ENCODE assay signal across 30 mouse cellular contexts in the genomic region with DNA sequence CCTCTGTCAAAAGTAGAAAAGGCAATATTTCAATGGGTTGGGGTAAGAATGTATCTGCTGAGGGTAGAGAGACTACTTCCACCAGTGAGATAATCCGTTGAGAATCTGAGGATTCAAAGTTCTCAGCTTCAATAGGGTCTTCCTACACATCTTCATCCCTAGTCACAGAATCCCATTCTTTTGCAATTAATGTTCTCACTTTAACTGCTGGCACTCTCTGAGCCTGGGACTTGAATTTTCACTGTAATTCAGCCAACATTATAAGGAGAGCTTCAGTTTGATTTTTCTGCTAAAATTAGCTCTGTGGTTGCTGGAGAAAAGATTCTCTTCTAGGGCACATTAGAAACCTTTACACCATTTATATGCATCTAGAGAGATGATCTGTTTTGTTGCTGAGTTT.
"Had no signal": no experiment of that assay in that cellular context is flagged by ENCODE, and none has a peak within 500 bp of the region (broad histone marks: within the 10 kb centered on the region; RNA-seq: fewer than 3 reads in every experiment).

No protein-coding gene starts in this region.

- H3K9me3 ChIP-seq: limb, embryonic 10.5 days; limb, embryonic 12.5 days; limb, embryonic 13.5 days; limb, embryonic 15.5 days; liver, embryonic 12.5 days; liver, embryonic 13.5 days; liver, embryonic 15.5 days; lung, embryonic 15.5 days; megakaryocyte, embryonic 14.5 days; midbrain, embryonic 10.5 days; midbrain, embryonic 12.5 days; midbrain, embryonic 13.5 days; midbrain, embryonic 15.5 days had no signal

- H3K4me2 ChIP-seq: limb, embryonic 12.5 days; limb, embryonic 13.5 days; limb, embryonic 15.5 days; liver, embryonic 11.5 days; liver, embryonic 12.5 days; liver, embryonic 13.5 days; liver, embryonic 15.5 days; lung, embryonic 14.5 days; lung, embryonic 15.5 days; midbrain, embryonic 11.5 days; midbrain, embryonic 12.5 days; midbrain, embryonic 13.5 days; midbrain, embryonic 15.5 days had no signal

- H3K36me3 ChIP-seq: limb, embryonic 10.5 days; limb, embryonic 12.5 days; limb, embryonic 15.5 days; liver, embryonic 13.5 days; liver, embryonic 15.5 days; lung, embryonic 15.5 days; midbrain, embryonic 10.5 days; midbrain, embryonic 15.5 days had no signal

- H3K4me1 ChIP-seq: limb, embryonic 10.5 days; limb, embryonic 12.5 days; limb, embryonic 13.5 days; limb, embryonic 15.5 days; liver, embryonic 12.5 days; liver, embryonic 13.5 days; liver, embryonic 15.5 days; lung, embryonic 15.5 days; midbrain, embryonic 10.5 days; midbrain, embryonic 12.5 days; midbrain, embryonic 13.5 days; midbrain, embryonic 15.5 days had no signal

- H3K27ac ChIP-seq: limb, embryonic 10.5 days; limb, embryonic 12.5 days; limb, embryonic 13.5 days; limb, embryonic 15.5 days; liver, embryonic 12.5 days; liver, embryonic 13.5 days; liver, embryonic 14.5 days; liver, embryonic 15.5 days; lung, embryonic 15.5 days; macrophage; midbrain, embryonic 10.5 days; midbrain, embryonic 12.5 days; midbrain, embryonic 13.5 days; midbrain, embryonic 15.5 days had no signal

- H3K9ac ChIP-seq: limb, embryonic 12.5 days; limb, embryonic 13.5 days; limb, embryonic 15.5 days; liver, embryonic 12.5 days; liver, embryonic 13.5 days; liver, embryonic 14.5 days; liver, embryonic 15.5 days; lung, embryonic 14.5 days; lung, embryonic 15.5 days; midbrain, embryonic 12.5 days; midbrain, embryonic 13.5 days; midbrain, embryonic 15.5 days had no signal

- DNase-seq: left cerebral cortex, postnatal 4 days; liver; liver, embryonic 13.5 days; lung, adult 18-20 months; lung, adult 2 months; lung, embryonic 14.5 days; lung, postnatal 10 days; lung, postnatal 14 days; lung, postnatal 36 days; lung, postnatal 4 days; midbrain, embryonic 14.5 days had no signal

- H3K27me3 ChIP-seq: limb, embryonic 12.5 days; limb, embryonic 13.5 days; limb, embryonic 15.5 days; liver, embryonic 12.5 days; liver, embryonic 13.5 days; liver, embryonic 15.5 days; lung, embryonic 15.5 days; megakaryocyte, embryonic 14.5 days; midbrain, embryonic 12.5 days; midbrain, embryonic 13.5 days; midbrain, embryonic 15.5 days had no signal

- ATAC-seq: liver, embryonic 12.5 days; lung, postnatal 0 days; midbrain, embryonic 13.5 days; midbrain, embryonic 15.5 days; midbrain, embryonic 16.5 days had no signal

- H3K4me3 ChIP-seq: limb, embryonic 10.5 days; limb, embryonic 12.5 days; limb, embryonic 13.5 days; limb, embryonic 15.5 days; liver, embryonic 12.5 days; liver, embryonic 13.5 days; liver, embryonic 15.5 days; lung, embryonic 15.5 days; megakaryocyte, embryonic 14.5 days; midbrain, embryonic 10.5 days; midbrain, embryonic 12.5 days; midbrain, embryonic 13.5 days; midbrain, embryonic 15.5 days; myocyte had no signal
